Mouse (Mus musculus) heart, postnatal 0 days (tissue): ENCODE measurements at regions not wholly inside any gene's neighbourhood (a gene's known extent, or its start where the extent isn't known, plus 50 kb on each side); places are given as distances from the start of the nearest gene placed in this dataset.

Experiments used
- CTCF ChIP-seq: IDR thresholded peaks from 2 replicates; pipeline ENCODE4 v1.5.1; 2016; ENCODE audit warnings: antibody characterized with exemption, control low read depth, low read depth
- EP300 ChIP-seq: IDR thresholded peaks from 2 replicates; pipeline ENCODE4 v1.6.1; 2016; ENCODE audit warnings: antibody characterized with exemption, low read depth

- TF ChIP-seq CTCF: no peak
- no peak for TF ChIP-seq EP300
These were observed 143.0 kb upstream of the Cpeb2 start for GRCm38 (mm10) chr5:43089941-43090340.
